Mouse (Mus musculus): ENCODE measurements around the gene Wnt10b.

- TF ChIP-seq GATA1 (IDR thresholded peaks at IDR 0.05; ENCODE audit: borderline replicate concordance, low read length), result no peak
- no peak for TF ChIP-seq FLI1 (IDR thresholded peaks at IDR 0.05; ENCODE audit: low read length)
Measured at GRCm38 (mm10) chr15:98776280-98777004, 1.5 kb downstream of the Wnt10b start.
